Mouse (Mus musculus) ES-E14 (cell line): ENCODE results near the gene 4930539E08Rik. TPM values are rescaled to one million over a fixed set of nuclear protein-coding genes. Genes with fewer than 3 reads are reported as not detected.

Experiments used
- DNase-seq: peaks from one replicate; pipeline ENCODE4 v3.0.0-alpha.2; 2013; ENCODE audit warnings: low read depth, low spot score
- H3K27ac ChIP-seq: 2 replicates; pipeline ENCODE4 v1.5.1; 2012; ENCODE audit warnings: low read depth, mild to moderate bottlenecking, low read length, moderate library complexity, mixed read lengths; ENCODE audit not compliant: poor library complexity, insufficient read depth, severe bottlenecking
- H3K36me3 ChIP-seq: 2 replicates; pipeline ENCODE4 v1.6.1; 2012; ENCODE audit warnings: mild to moderate bottlenecking, low read length, moderate library complexity, mixed read lengths; ENCODE audit not compliant: control insufficient read depth, poor library complexity, insufficient read depth, severe bottlenecking
- H3K4me1 ChIP-seq, 2 experiments: fragments of 150-350 bp in 1 of 2; sonication (generic) in 1 of 2; 2 replicates each; pipeline ENCODE4 v1.6.1; 2012; ENCODE audit warnings: low read length in 2 of 2, mild to moderate bottlenecking in 1 of 2, mixed read lengths in 1 of 2; ENCODE audit not compliant: control insufficient read depth in 2 of 2, insufficient read depth in 2 of 2, poor library complexity in 1 of 2
- H3K4me3 ChIP-seq, 2 experiments: fragments of 150-350 bp in 1 of 2; sonication (generic) in 1 of 2; 2 replicates each; pipeline ENCODE4 v1.5.1; 2012; ENCODE audit warnings: low read length in 2 of 2, low read depth in 1 of 2, mild to moderate bottlenecking in 1 of 2, mixed read lengths in 1 of 2; ENCODE audit not compliant: insufficient read depth in 1 of 2, poor library complexity in 1 of 2, severe bottlenecking in 1 of 2
- H3K9ac ChIP-seq: 2 replicates; pipeline ENCODE4 v1.6.1; 2012; ENCODE audit warnings: low read depth, mild to moderate bottlenecking, low read length, mixed read lengths; ENCODE audit not compliant: poor library complexity, insufficient read depth, severe bottlenecking
- H3K9me3 ChIP-seq: fragments of 150-350 bp; sonication (generic); 2 replicates; pipeline ENCODE4 v1.6.1; 2012; ENCODE audit warnings: low read depth, mild to moderate bottlenecking, low read length; ENCODE audit not compliant: control insufficient read depth, insufficient read depth
- CHD2 ChIP-seq: IDR thresholded peaks from 2 replicates; pipeline ENCODE4 v1.6.1; 2014; ENCODE audit warnings: mild to moderate bottlenecking, low read depth, low read length, inconsistent platforms
- HCFC1 ChIP-seq: IDR thresholded peaks from 2 replicates; pipeline ENCODE4 v1.6.1; 2012; ENCODE audit warnings: low read length, inconsistent platforms, borderline replicate concordance; ENCODE audit not compliant: insufficient read depth
- MAFK ChIP-seq: IDR thresholded peaks from 2 replicates; pipeline ENCODE4 v1.6.1; 2014; ENCODE audit warnings: mild to moderate bottlenecking, low read depth, low read length, inconsistent platforms; ENCODE audit not compliant: insufficient read depth
- ZC3H11A ChIP-seq: IDR thresholded peaks from 2 replicates; pipeline ENCODE4 v1.6.1; 2012; ENCODE audit warnings: low read depth, mild to moderate bottlenecking, inconsistent platforms, low read length, borderline replicate concordance
- ZNF384 ChIP-seq: IDR thresholded peaks from 2 replicates; pipeline ENCODE4 v1.6.1; 2012; ENCODE audit warnings: low read depth, low read length, inconsistent platforms
- in situ Hi-C, 2 experiments: fragments of 600-800 bp; cut with MboI; formaldehyde crosslinking; loops; one replicate each; pipeline ENCODE4 v1.15.1; 2025; ENCODE audit warnings: low sequenced_read_pairs in 2 of 2, inconsistent platforms in 1 of 2; ENCODE audit not compliant: unreplicated experiment in 2 of 2
- total RNA-seq: library from RNA; depleted of rRNA; stranded (reverse); fragments of 300-350 nt; gene quantifications from 2 replicates; pipeline ENCODE4 v1.2.3, GENCODE M21; 2012

The 4930539E08Rik gene
- total RNA-seq, 1 experiment, result 1.2 TPM

GRCm38 (mm10) chr17:28926866-28927635 lies 11.9 kb upstream of the 4930539E08Rik start:
- peak; percentile 88 for DNase-seq
- Histone ChIP-seq H3K9me3 (no peaks in the 10 kb centered on the region), H3K9ac (no peak overlapping the region), H3K4me3 (no peak overlapping the region), H3K27ac (no peak overlapping the region), H3K36me3 (no peaks in the 10 kb centered on the region), H3K4me1 (peaks cover 2 to 14% of the 10 kb centered on the region in 2 experiments; a peak in 2 of 4 replicates)
- TF ChIP-seq ZNF384 (no peak), CHD2 (no peak), ZC3H11A (0 out of 2 replicates have a peak, but pooled peaks have one; percentile 29)
- in situ Hi-C loops, result no loop called here

- no peak; the same call in 1 of the 2 replicates for TF ChIP-seq HCFC1
- no peak for TF ChIP-seq MAFK
- TF ChIP-seq ZNF384, result no peak
- peak; percentile 74; the same call in 1 of the 2 replicates for TF ChIP-seq ZC3H11A
- no peak for TF ChIP-seq CHD2
- H3K9me3 ChIP-seq, result no peaks in the 10 kb centered on the region
- DNase-seq, result peak; percentile 86
- no peak overlapping the region for H3K4me3 ChIP-seq
- no peak overlapping the region for H3K27ac ChIP-seq
- peaks cover 2 to 10% of the 10 kb centered on the region in 2 experiments; a peak in 2 of 4 replicates for H3K4me1 ChIP-seq
- H3K36me3 ChIP-seq, result no peaks in the 10 kb centered on the region
- H3K9ac ChIP-seq, result no peak overlapping the region
- in situ Hi-C loops, result no loop called here
Measured at GRCm38 (mm10) chr17:28926380-28926779, 11.3 kb upstream of the 4930539E08Rik start.

GRCm38 (mm10) chr17:28924957-28925595 lies 10.0 kb upstream of the 4930539E08Rik start:
- DNase-seq, result no peak
- TF ChIP-seq HCFC1 (no peak), CHD2 (no peak), ZNF384 (no peak), ZC3H11A (no peak), MAFK (no peak)
- in situ Hi-C loops, result no loop called here
- Histone ChIP-seq H3K36me3 (no peaks in the 10 kb centered on the region), H3K4me1 (peaks cover 0 to 8% of the 10 kb centered on the region in 2 experiments; a peak in 2 of 4 replicates), H3K9me3 (no peaks in the 10 kb centered on the region), H3K4me3 (no peak overlapping the region), H3K9ac (no peak overlapping the region), H3K27ac (no peak overlapping the region)

GRCm38 (mm10) chr17:28922096-28922495 lies 7.0 kb upstream of the 4930539E08Rik start:
- TF ChIP-seq MAFK, result no peak
- no peak for TF ChIP-seq ZC3H11A
- no peak for TF ChIP-seq CHD2
- TF ChIP-seq ZNF384, result no peak
- no peak for TF ChIP-seq HCFC1
- DNase-seq, result no peak
- H3K36me3 ChIP-seq, result no peaks in the 10 kb centered on the region
- in situ Hi-C loops, result no loop called here
- no peak overlapping the region for H3K4me3 ChIP-seq
- no peaks in the 10 kb centered on the region for H3K9me3 ChIP-seq
- no peak overlapping the region for H3K9ac ChIP-seq
- H3K27ac ChIP-seq, result no peak overlapping the region
- H3K4me1 ChIP-seq, result peaks cover 0 to 7% of the 10 kb centered on the region in 2 experiments; a peak in 2 of 4 replicates
